Mouse (Mus musculus) left cerebral cortex, adult 2 months (tissue): ENCODE measurements at regions not wholly inside any gene's neighbourhood (a gene's known extent, or its start where the extent isn't known, plus 50 kb on each side); places are given as distances from the start of the nearest gene placed in this dataset.

ENCODE experiments used
- DNase-seq, 2 experiments: peaks; one replicate each; pipeline ENCODE4 v3.0.0; 2021 to 2022; ENCODE audit warnings: low spot score in 2 of 2, mixed read lengths in 1 of 2; ENCODE audit errors: extremely low spot score in 1 of 2
- H3K27ac ChIP-seq: fragments of 200-600 bp; 2 replicates; pipeline ENCODE4 v1.8.1; 2022
- H3K4me3 ChIP-seq: fragments of 200-600 bp; 2 replicates; pipeline ENCODE4 v1.8.1; 2022
- CTCF ChIP-seq: fragments of 200-600 bp; IDR thresholded peaks from 2 replicates; pipeline ENCODE4 v1.8.1; 2022; ENCODE audit warnings: antibody characterized with exemption, mild to moderate bottlenecking, moderate library complexity
- intact Hi-C: fragments of 180-260 bp; cut with DNase I; formaldehyde crosslinking; loops from one replicate; pipeline ENCODE4 v1.15.1; 2025

GRCm38 (mm10) chr9:117904621-117905020, 135.7 kb upstream of the Azi2 start:
- Histone ChIP-seq H3K27ac (no peak overlapping the region), H3K4me3 (no peak overlapping the region)
- TF ChIP-seq CTCF: no peak
- no peak for DNase-seq
- intact Hi-C loops: no loop called here

- TF ChIP-seq CTCF: peak; percentile 63
- Histone ChIP-seq H3K27ac (no peak overlapping the region), H3K4me3 (no peak overlapping the region)
- DNase-seq: peak; percentile 33 to 56
- intact Hi-C loops: loop anchor here (2.0 kb wide), 2 partner anchors 64 to 138 kb away; partner anchors contain the start of gene Azi2
These were observed 137.3 kb upstream of the Azi2 start for GRCm38 (mm10) chr9:117903025-117903424.

- no peak overlapping the region for H3K27ac ChIP-seq
- DNase-seq: no peak
- intact Hi-C loops: loop anchor here (2.0 kb wide), 2 partner anchors 64 to 138 kb away; partner anchors contain the start of gene Azi2
- no peak overlapping the region for H3K4me3 ChIP-seq
- no peak for TF ChIP-seq CTCF
These were observed 137.9 kb upstream of the Azi2 start for GRCm38 (mm10) chr9:117902239-117902939.

- no peak for DNase-seq
- intact Hi-C loops: no loop called here
- TF ChIP-seq CTCF: no peak
- no peak overlapping the region for H3K4me3 ChIP-seq
- no peak overlapping the region for H3K27ac ChIP-seq
These were observed 139.7 kb upstream of the Azi2 start for GRCm38 (mm10) chr9:117900631-117901030.

- no peak for DNase-seq
- no peak for TF ChIP-seq CTCF
- H3K4me3 ChIP-seq: no peak overlapping the region
- H3K27ac ChIP-seq: no peak overlapping the region
- intact Hi-C loops: no loop called here
These were observed 143.8 kb upstream of the Azi2 start for GRCm38 (mm10) chr9:117896517-117896916.

- Histone ChIP-seq H3K4me3 (no peak overlapping the region), H3K27ac (no peak overlapping the region)
- DNase-seq: no peak
- no peak for TF ChIP-seq CTCF
- intact Hi-C loops: no loop called here
These were observed 147.7 kb upstream of the Azi2 start for GRCm38 (mm10) chr9:117892601-117893000.

GRCm38 (mm10) chr9:117873172-117873571, 167.1 kb upstream of the Azi2 start:
- intact Hi-C loops: no loop called here
- TF ChIP-seq CTCF: no peak
- Histone ChIP-seq H3K4me3 (peak overlapping the region; percentile 52; the same call in 1 of the 2 replicates), H3K27ac (no peak overlapping the region)
- no peak for DNase-seq

- intact Hi-C loops: no loop called here
- Histone ChIP-seq H3K27ac (no peak overlapping the region), H3K4me3 (peak overlapping the region; percentile 52)
- TF ChIP-seq CTCF: peak; percentile 25
- DNase-seq: peak; percentile 32 to 42
These were observed 167.8 kb upstream of the Azi2 start for GRCm38 (mm10) chr9:117872387-117873081.

- no peak for TF ChIP-seq CTCF
- DNase-seq: peak in 1 of 2 experiments; percentile 42
These were observed 168.3 kb upstream of the Azi2 start for GRCm38 (mm10) chr9:117872021-117872386.

GRCm38 (mm10) chr9:117870616-117871015, 169.7 kb upstream of the Azi2 start:
- no peak for DNase-seq
- intact Hi-C loops: no loop called here
- no peak overlapping the region for H3K27ac ChIP-seq

More at GRCm38 (mm10) chr9:117872021-117872386, 168.3 kb upstream of the Azi2 start:
- intact Hi-C loops: no loop called here
- peak overlapping the region; percentile 52 for H3K4me3 ChIP-seq
- H3K27ac ChIP-seq: no peak overlapping the region

GRCm38 (mm10) chr9:117863944-117864343, 176.4 kb upstream of the Azi2 start:
- peak; percentile 9 for TF ChIP-seq CTCF
- no peak overlapping the region for H3K27ac ChIP-seq
- DNase-seq: no peak
- no peak overlapping the region for H3K4me3 ChIP-seq
- intact Hi-C loops: no loop called here

More at GRCm38 (mm10) chr9:117870616-117871015, 169.7 kb upstream of the Azi2 start:
- no peak for TF ChIP-seq CTCF
- peak overlapping the region; percentile 5; the same call in 1 of the 2 replicates for H3K4me3 ChIP-seq

GRCm38 (mm10) chr9:117863318-117863717, 177.0 kb upstream of the Azi2 start:
- no peak for TF ChIP-seq CTCF
- intact Hi-C loops: no loop called here

More at GRCm38 (mm10) chr9:117863318-117863717, 177.0 kb upstream of the Azi2 start:
- Histone ChIP-seq H3K27ac (no peak overlapping the region), H3K4me3 (no peak overlapping the region)
- DNase-seq: no peak
